In genomic region chr5:123150641-123151040, GRCm38 (mm10) we compare ENCODE assay signal across 8 mouse cellular contexts. TPM values are rescaled to one million over a fixed set of nuclear protein-coding genes. Genes with fewer than 3 reads are reported as not detected.
DNase-seq lines count a peak whose midpoint lies in the region; ATAC-seq and TF ChIP-seq lines count a peak whose summit lies in the region.

No protein-coding gene starts in this region.

- H3K9ac ChIP-seq in heart, embryonic 11.5 days (ENCODE audit: low read depth, low read length), result no peak overlapping the region
- H3K9ac ChIP-seq in hindbrain, embryonic 14.5 days, result peak overlapping the region; percentile 5

- 0 out of 2 replicates have a peak overlapping the region, but pooled peaks have one; percentile 21 for H3K4me3 ChIP-seq in heart, embryonic 11.5 days (ENCODE audit: low read depth, low read length)
- H3K4me3 ChIP-seq in bone marrow macrophage, adult 2 months (ENCODE audit: insufficient read depth, low read length), result peak overlapping the region; percentile 51
- peak overlapping the region; percentile 29 for H3K4me3 ChIP-seq in hindbrain, embryonic 14.5 days (replicated peaks; ENCODE audit: low read length)
- H3K4me3 ChIP-seq in macrophage (ENCODE audit: inconsistent target), result peak overlapping the region; percentile 32

- H3K36me3 ChIP-seq in heart, embryonic 11.5 days (ENCODE audit: control insufficient read depth, insufficient read depth, low read length), result peaks cover 52% of the 10 kb centered on the region
- H3K36me3 ChIP-seq in hindbrain, embryonic 14.5 days (replicated peaks; ENCODE audit: control insufficient read depth, insufficient read depth), result peaks cover 76% of the 10 kb centered on the region
- peaks cover 41% of the 10 kb centered on the region for H3K36me3 ChIP-seq in macrophage (ENCODE audit: inconsistent target)

- peak overlapping the region; percentile 53 for H3K4me2 ChIP-seq in heart, embryonic 11.5 days
- peak overlapping the region; percentile 54 for H3K4me2 ChIP-seq in hindbrain, embryonic 14.5 days (replicated peaks)

- ATAC-seq in heart, embryonic 11.5 days (replicated peaks; ENCODE audit: insufficient number of reproducible peaks, low FRiP score, low TSS enrichment), result no peak
- no peak for ATAC-seq in hindbrain, embryonic 14.5 days (ENCODE audit: low FRiP score)

- no peak for TF ChIP-seq POLR2A in bone marrow macrophage, adult 2 months (IDR thresholded peaks at IDR 0.05; ENCODE audit: borderline replicate concordance, low read depth, low read length)

- H3K9me3 ChIP-seq in heart, embryonic 11.5 days (replicated peaks; ENCODE audit: control insufficient read depth, low read length), result no peaks in the 10 kb centered on the region
- H3K9me3 ChIP-seq in hindbrain, embryonic 14.5 days (ENCODE audit: control insufficient read depth, low read length), result no peaks in the 10 kb centered on the region

- 0 out of 2 replicates have a peak overlapping the region, but pooled peaks have one; percentile 22 for H3K27ac ChIP-seq in heart, embryonic 11.5 days (ENCODE audit: low read depth, low read length)
- peak overlapping the region; percentile 74 for H3K27ac ChIP-seq in bone marrow macrophage, adult 2 months (ENCODE audit: insufficient read depth, low read depth, low read length)
- H3K27ac ChIP-seq in hindbrain, embryonic 14.5 days, result no peak overlapping the region
- peak overlapping the region; percentile 57 for H3K27ac ChIP-seq in macrophage

- no peaks in the 10 kb centered on the region for H3K27me3 ChIP-seq in heart, embryonic 11.5 days (ENCODE audit: control insufficient read depth, insufficient read depth, low read length)
- no peaks in the 10 kb centered on the region for H3K27me3 ChIP-seq in hindbrain, embryonic 14.5 days (ENCODE audit: control insufficient read depth, insufficient read depth, low read length)

- DNase-seq in heart, postnatal 36 days, result no peak
- no peak for DNase-seq in hindbrain, embryonic 14.5 days (ENCODE audit: low spot score)
- DNase-seq in thymus, adult 18-20 months, result peak; percentile 83 to 92
- DNase-seq in embryo, embryonic 11 days, result no peak
- no peak for DNase-seq in kidney, adult 8-10 months

- peaks cover 38% of the 10 kb centered on the region for H3K4me1 ChIP-seq in heart, embryonic 11.5 days (ENCODE audit: control insufficient read depth, insufficient read depth, low read length)
- peaks cover 27% of the 10 kb centered on the region for H3K4me1 ChIP-seq in bone marrow macrophage, adult 2 months (ENCODE audit: control insufficient read depth, insufficient read depth, low read length)
- peaks cover 31% of the 10 kb centered on the region for H3K4me1 ChIP-seq in hindbrain, embryonic 14.5 days (replicated peaks; ENCODE audit: control insufficient read depth, insufficient read depth, low read length)

- intact Hi-C loops in heart, postnatal 36 days (cut with DNase I), result loop anchor here (2.0 kb wide), 1 partner anchor 20 kb away; no protein-coding TSS in a partner anchor

- peaks cover 94% of the 10 kb centered on the region for H3K79me2 ChIP-seq in macrophage (ENCODE audit: inconsistent target)

- TF ChIP-seq CTCF in bone marrow macrophage, adult 2 months (IDR thresholded peaks at IDR 0.05; ENCODE audit: low read depth, low read length), result 0 out of 2 replicates have a peak, but pooled peaks have one; percentile 17

- WGBS in heart, embryonic 11.5 days (ENCODE audit: insufficient replicate concordance), result 49% methylated on average over 7 of the region's 7 CpGs
- WGBS in hindbrain, embryonic 14.5 days, result 50% methylated on average over 7 of the region's 7 CpGs
- WGBS in macrophage (ENCODE audit: missing documents), result 3% methylated on average over 7 of the region's 7 CpGs

RNA-seq across cellular contexts. Expression of gene Setd1b, which starts 8.6 kb away (rescaled TPM):
- 6.4 and 8.0 TPM in 2 replicates for polyA plus RNA-seq in heart, embryonic 11.5 days (2014; fragmentation: Nextera tagmentation; extraction: Ambion mirVana)
- total RNA-seq in heart, postnatal 36 days (2021), result 10 to 100 TPM; 18.5 to 21.5 TPM
- 27.3 and 28.2 TPM in 2 replicates for polyA plus RNA-seq in bone marrow macrophage, adult 2 months (2012; ENCODE audit: insufficient read depth, insufficient read length, missing spikeins)
- polyA plus RNA-seq in hindbrain, embryonic 14.5 days (2014; fragmentation: Nextera tagmentation; extraction: Ambion mirVana), result 12.6 and 12.7 TPM in 2 replicates
- 100 to 1,000 TPM in 13 of 26 experiments, 10 to 100 TPM in 13; 18.3 to 239 (median 95.7) TPM for total RNA-seq in macrophage (2018; cell fraction: chromatin; rRNA removed)
- 10 to 100 TPM in 24 of 26 experiments, 1 to 10 TPM in 2; 8.6 to 39.5 (median 22.5) TPM for total RNA-seq in macrophage (2018; cell fraction: cytosol; rRNA removed)
- total RNA-seq in macrophage (2018; cell fraction: nucleus; rRNA removed), result 100 to 1,000 TPM in 2 of 26 experiments, 10 to 100 TPM in 24; 19.1 to 231 (median 59.7) TPM
- polyA plus RNA-seq in macrophage (2018), result 8.0 to 13.8 TPM (median 9.3 TPM) in 3 replicates

RNA-seq across cellular contexts. Expression of gene Rhof, which starts 18.1 kb away (rescaled TPM):
- 1.4 and 1.7 TPM in 2 replicates for polyA plus RNA-seq in heart, embryonic 11.5 days (2014; fragmentation: Nextera tagmentation; extraction: Ambion mirVana)
- total RNA-seq in heart, postnatal 36 days (2021), result under 1 TPM; 0.44 to 0.68 TPM
- polyA plus RNA-seq in bone marrow macrophage, adult 2 months (2012; ENCODE audit: insufficient read depth, insufficient read length, missing spikeins), result 1.8 and 2.7 TPM in 2 replicates
- 13.0 and 17.5 TPM in 2 replicates for polyA plus RNA-seq in hindbrain, embryonic 14.5 days (2014; fragmentation: Nextera tagmentation; extraction: Ambion mirVana)
- 10 to 100 TPM in 11 of 26 experiments, 1 to 10 TPM in 11, under 1 TPM in 4; 0.31 to 73.6 (median 4.6) TPM for total RNA-seq in macrophage (2018; cell fraction: chromatin; rRNA removed)
- total RNA-seq in macrophage (2018; cell fraction: cytosol; rRNA removed), result 10 to 100 TPM in 8 of 26 experiments, 1 to 10 TPM in 18; 1.3 to 29.5 (median 2.6) TPM
- total RNA-seq in macrophage (2018; cell fraction: nucleus; rRNA removed), result 10 to 100 TPM in 13 of 26 experiments, 1 to 10 TPM in 13; 1.2 to 19.8 (median 9.8) TPM
- polyA plus RNA-seq in macrophage (2018), result 0.73 to 1.9 TPM (median 0.77 TPM) in 3 replicates

RNA-seq across cellular contexts. Expression of gene Psmd9, which starts 18.6 kb away (rescaled TPM):
- polyA plus RNA-seq in heart, embryonic 11.5 days (2014; fragmentation: Nextera tagmentation; extraction: Ambion mirVana), result 59.5 and 66.7 TPM in 2 replicates
- total RNA-seq in heart, postnatal 36 days (2021), result 10 to 100 TPM; 14.1 to 18.3 TPM
- polyA plus RNA-seq in bone marrow macrophage, adult 2 months (2012; ENCODE audit: insufficient read depth, insufficient read length, missing spikeins), result 31.0 and 31.4 TPM in 2 replicates
- polyA plus RNA-seq in hindbrain, embryonic 14.5 days (2014; fragmentation: Nextera tagmentation; extraction: Ambion mirVana), result 59.1 and 66.8 TPM in 2 replicates
- 10 to 100 TPM in 24 of 26 experiments, 1 to 10 TPM in 2; 8.0 to 43.2 (median 25.0) TPM for total RNA-seq in macrophage (2018; cell fraction: chromatin; rRNA removed)
- 10 to 100 TPM; 14.3 to 23.1 (median 18.2) TPM for total RNA-seq in macrophage (2018; cell fraction: cytosol; rRNA removed)
- 10 to 100 TPM in 23 of 26 experiments, 1 to 10 TPM in 3; 7.1 to 33.1 (median 18.5) TPM for total RNA-seq in macrophage (2018; cell fraction: nucleus; rRNA removed)
- 13.6 to 18.6 TPM (median 16.4 TPM) in 3 replicates for polyA plus RNA-seq in macrophage (2018)

RNA-seq across cellular contexts. Expression of gene Hpd, which starts 31.9 kb away (rescaled TPM):
- polyA plus RNA-seq in heart, embryonic 11.5 days (2014; fragmentation: Nextera tagmentation; extraction: Ambion mirVana), result not detected in 2 replicates
- total RNA-seq in heart, postnatal 36 days (2021), result not detected
- not detected in 2 replicates for polyA plus RNA-seq in bone marrow macrophage, adult 2 months (2012; ENCODE audit: insufficient read depth, insufficient read length, missing spikeins)
- not detected in 2 replicates for polyA plus RNA-seq in hindbrain, embryonic 14.5 days (2014; fragmentation: Nextera tagmentation; extraction: Ambion mirVana)
- not detected for total RNA-seq in macrophage (2018; cell fraction: chromatin; rRNA removed)
- total RNA-seq in macrophage (2018; cell fraction: cytosol; rRNA removed), result not detected
- total RNA-seq in macrophage (2018; cell fraction: nucleus; rRNA removed), result not detected
- not detected in 3 replicates for polyA plus RNA-seq in macrophage (2018)

Comparison
In these comparisons a context has a peak if more than half of its experiments do, and no peak if none do; other contexts are left out.
1. DNase-seq: peak in thymus, adult 18-20 months (2 of 2); none in heart, postnatal 36 days (0 of 2), hindbrain, embryonic 14.5 days (single experiment), embryo, embryonic 11 days (single experiment) and kidney, adult 8-10 months (0 of 2).
2. Peak in every context shown above with its lines, with median percentiles within 50 percentile points of each other: H3K4me3 ChIP-seq.